Mouse (Mus musculus) heart, adult 2 months (tissue): ENCODE results near the gene Papola.

Source experiments
- CTCF ChIP-seq: fragments of 200-600 bp; IDR thresholded peaks from 2 replicates; pipeline ENCODE4 v1.8.1; 2022; ENCODE audit warnings: antibody characterized with exemption, mild to moderate bottlenecking, moderate library complexity
- POLR2A ChIP-seq: fragments of 200-500 bp; IDR thresholded peaks from 2 replicates; pipeline ENCODE4 v1.6.1; 2011; ENCODE audit warnings: mild to moderate bottlenecking, low read depth, low read length, control low read depth; ENCODE audit not compliant: insufficient read depth

GRCm38 (mm10) chr12:105777651-105778050 is 6.8 kb upstream of the Papola start:
- no peak for TF ChIP-seq CTCF
- no peak for TF ChIP-seq POLR2A
